Mouse (Mus musculus) midbrain, embryonic 10.5 days (tissue): ENCODE results near the gene Slc8a1. TPM values are rescaled to one million over a fixed set of nuclear protein-coding genes. Genes with fewer than 3 reads are reported as not detected.
A peak's percentile ranks its signal among the peaks of the same experiment; 100 is the strongest.

Experiments used
- DNase-seq: peaks from one replicate; pipeline ENCODE4 v3.0.0-alpha.2; 2017; ENCODE audit warnings: low spot score
- H3K27ac ChIP-seq: fragments of 300-500 bp; sonication (generic); replicated peaks from 2 replicates; pipeline ENCODE4 v1.5.1; 2016; ENCODE audit warnings: mild to moderate bottlenecking
- H3K27me3 ChIP-seq: fragments of 300-500 bp; sonication (generic); 2 replicates; pipeline ENCODE4 v1.6.1; 2016; ENCODE audit warnings: low read depth, mild to moderate bottlenecking; ENCODE audit not compliant: poor library complexity, severe bottlenecking
- H3K36me3 ChIP-seq: fragments of 300-500 bp; sonication (generic); 2 replicates; pipeline ENCODE4 v1.6.1; 2016; ENCODE audit warnings: mild to moderate bottlenecking, moderate library complexity
- H3K4me1 ChIP-seq: fragments of 300-500 bp; sonication (generic); 2 replicates; pipeline ENCODE4 v1.6.1; 2016
- H3K4me3 ChIP-seq: fragments of 300-500 bp; sonication (generic); 2 replicates; pipeline ENCODE4 v1.5.1; 2016; ENCODE audit warnings: mild to moderate bottlenecking, moderate library complexity
- H3K9me3 ChIP-seq: fragments of 300-500 bp; sonication (generic); replicated peaks from 2 replicates; pipeline ENCODE4 v1.6.1; 2016; ENCODE audit warnings: mild to moderate bottlenecking
- WGBS: fragments of 180-500 bp; shearing (Covaris S2); methylation state at CpG from one replicate; pipeline ENCODE4 v1.1.7; 2016; 5-methylcytosine and 5-hydroxymethylcytosine counted together
- polyA plus RNA-seq: library from polyadenylated mRNA; unstranded; fragments of >200 nt; fragmentation: Nextera tagmentation; extraction: Ambion mirVana; gene quantifications from 2 replicates; pipeline ENCODE4 v1.2.1, GENCODE M21; 2016

The Slc8a1 gene
- polyA plus RNA-seq, 1 experiment from 2014 or later, result 1.2 TPM

DNA sequence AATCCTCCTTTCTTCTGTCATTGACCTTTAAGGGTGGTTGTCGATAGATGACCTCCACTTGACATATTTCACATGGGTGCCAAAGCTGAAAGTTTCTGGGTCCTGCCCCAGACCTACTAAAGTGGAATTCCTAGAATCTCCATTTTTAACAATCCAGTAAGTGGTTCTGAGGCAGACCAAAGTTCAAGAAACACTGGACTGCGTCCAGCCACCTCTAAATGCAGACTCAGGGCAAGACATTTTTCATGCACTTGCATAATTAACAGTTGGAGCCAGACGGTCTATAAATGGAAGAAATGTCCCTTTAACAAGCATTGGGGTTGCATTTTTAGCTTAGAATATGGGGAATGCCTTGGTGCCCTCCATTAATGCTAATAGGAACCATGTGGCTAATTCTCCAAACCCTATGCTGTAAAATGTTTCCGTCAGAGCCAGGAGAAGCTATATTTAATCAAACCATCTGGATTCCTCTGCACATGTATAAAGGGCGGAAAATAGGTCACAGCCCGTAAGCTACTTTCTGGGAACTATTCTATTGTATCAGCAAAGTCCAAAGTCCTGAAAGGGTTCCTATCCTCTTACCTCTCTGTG lies 224.7 kb downstream of the Slc8a1 start:
- Histone ChIP-seq H3K36me3 (no peaks in the 10 kb centered on the region), H3K27me3 (peaks cover 60% of the 10 kb centered on the region), H3K4me1 (peaks cover 24% of the 10 kb centered on the region), H3K9me3 (no peaks in the 10 kb centered on the region), H3K4me3 (no peak overlapping the region), H3K27ac (no peak overlapping the region)
- no peak for DNase-seq
- 57% methylated on average over 6 of the region's 6 CpGs for WGBS

- no peaks in the 10 kb centered on the region for H3K9me3 ChIP-seq
- H3K4me1 ChIP-seq, result peaks cover 11% of the 10 kb centered on the region
- H3K4me3 ChIP-seq, result no peak overlapping the region
- H3K27ac ChIP-seq, result no peak overlapping the region
- 89% methylated on average over 5 of the region's 5 CpGs for WGBS
- H3K27me3 ChIP-seq, result peaks cover 38% of the 10 kb centered on the region
- H3K36me3 ChIP-seq, result no peaks in the 10 kb centered on the region
- no peak for DNase-seq
These were observed 233.0 kb downstream of the Slc8a1 start for GRCm38 (mm10) chr17:81505162-81505685.

DNA sequence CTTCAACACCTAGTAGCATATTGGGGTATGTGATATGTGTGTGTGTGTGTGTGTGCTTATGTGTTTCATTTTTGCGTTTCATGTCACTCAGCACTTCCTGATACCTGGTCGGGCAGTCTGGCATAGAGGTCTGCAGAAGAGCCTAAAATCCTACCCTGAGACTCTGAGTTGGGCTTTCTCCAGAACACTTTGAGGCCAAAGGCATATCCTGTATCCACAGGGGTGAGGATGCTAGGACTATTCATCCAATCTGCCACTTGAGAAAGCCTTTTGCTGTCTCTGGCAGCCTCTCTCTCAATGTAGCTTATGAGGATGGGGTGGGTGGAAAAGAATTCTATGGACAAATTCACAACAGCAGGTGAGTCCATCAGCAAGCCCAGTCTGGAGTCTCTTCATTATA lies 234.1 kb downstream of the Slc8a1 start:
- no peak overlapping the region for H3K4me3 ChIP-seq
- no peak for DNase-seq

GRCm38 (mm10) chr17:81502732-81503131 lies 235.4 kb downstream of the Slc8a1 start:
- 91% methylated on average over 3 of the region's 3 CpGs for WGBS
- no peak for DNase-seq
- Histone ChIP-seq H3K4me3 (no peak overlapping the region), H3K27me3 (peaks cover 38% of the 10 kb centered on the region), H3K36me3 (no peaks in the 10 kb centered on the region), H3K27ac (no peak overlapping the region), H3K9me3 (no peaks in the 10 kb centered on the region), H3K4me1 (peaks cover 12% of the 10 kb centered on the region)

More for the DNA sequence above, 234.1 kb downstream of the Slc8a1 start:
- Histone ChIP-seq H3K9me3 (no peaks in the 10 kb centered on the region), H3K27ac (no peak overlapping the region), H3K27me3 (peaks cover 38% of the 10 kb centered on the region), H3K4me1 (peaks cover 12% of the 10 kb centered on the region), H3K36me3 (no peaks in the 10 kb centered on the region)
- 93% methylated on average over 2 of the region's 2 CpGs for WGBS

DNA sequence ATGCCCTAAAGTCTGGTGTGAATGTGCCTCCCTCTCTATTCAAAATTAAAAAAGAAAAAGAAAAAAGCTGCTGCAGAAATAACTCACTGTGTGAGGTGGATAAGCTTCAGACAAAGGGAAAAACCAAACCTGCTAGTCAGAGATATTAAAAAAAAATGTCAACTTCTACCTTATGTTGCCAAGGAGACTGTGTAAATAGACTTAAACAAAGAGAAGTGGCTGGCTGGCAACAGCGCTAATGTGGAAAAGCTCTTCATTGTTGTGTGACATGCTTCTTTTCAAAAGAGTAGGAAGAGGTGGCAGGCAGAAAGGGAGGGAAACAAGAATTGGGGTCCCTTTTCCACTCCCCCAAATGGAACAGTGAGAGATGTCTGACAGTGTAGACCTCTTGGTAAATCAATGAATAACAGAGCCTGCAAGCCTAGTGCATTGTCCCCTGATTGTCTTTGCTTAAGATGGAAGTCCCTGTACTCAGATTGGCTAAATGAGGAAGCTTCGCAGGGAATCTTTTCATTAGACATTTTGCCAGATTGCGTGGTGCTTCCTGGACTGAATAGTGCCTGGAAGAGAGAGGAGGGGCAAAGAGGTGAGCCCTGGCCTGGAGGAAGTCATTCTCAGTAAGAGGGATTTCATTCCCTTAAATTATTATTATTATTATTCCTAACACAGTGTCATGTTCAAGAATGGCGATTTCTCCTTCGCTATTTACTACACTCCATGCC lies 237.3 kb downstream of the Slc8a1 start:
- 54% methylated on average over 5 of the region's 5 CpGs for WGBS
- no peak overlapping the region for H3K27ac ChIP-seq
- H3K4me3 ChIP-seq, result no peak overlapping the region
- peaks cover 12% of the 10 kb centered on the region for H3K4me1 ChIP-seq
- no peaks in the 10 kb centered on the region for H3K9me3 ChIP-seq
- DNase-seq, result peak; percentile 32
- H3K27me3 ChIP-seq, result peaks cover 38% of the 10 kb centered on the region
- H3K36me3 ChIP-seq, result no peaks in the 10 kb centered on the region

DNA sequence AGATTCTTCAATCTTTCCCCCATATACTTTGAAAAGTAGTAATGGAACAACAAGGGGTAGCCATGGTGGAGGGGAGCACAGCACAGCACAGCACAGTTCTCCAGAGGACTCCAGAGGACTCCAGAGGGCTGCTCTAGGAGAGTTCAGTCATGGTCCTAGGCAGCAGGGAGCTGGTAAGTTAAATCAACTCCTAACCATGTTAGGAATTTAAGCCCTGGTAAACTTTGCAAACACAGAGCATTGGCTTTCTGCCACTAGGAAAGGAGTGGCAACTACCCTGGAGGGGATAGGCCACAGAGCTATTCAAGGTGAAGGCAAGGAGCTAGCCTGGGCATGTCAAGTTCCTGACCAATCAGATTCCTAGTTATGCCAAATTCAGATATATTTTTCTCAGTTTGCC lies 240.3 kb downstream of the Slc8a1 start:
- no peak overlapping the region for H3K27ac ChIP-seq
- H3K9me3 ChIP-seq, result no peaks in the 10 kb centered on the region
- no peak overlapping the region for H3K4me3 ChIP-seq
- no peaks in the 10 kb centered on the region for H3K36me3 ChIP-seq
- peaks cover 12% of the 10 kb centered on the region for H3K4me1 ChIP-seq
- DNase-seq, result no peak
- peaks cover 14% of the 10 kb centered on the region for H3K27me3 ChIP-seq

GRCm38 (mm10) chr17:81496616-81497015 lies 241.6 kb downstream of the Slc8a1 start:
- peaks cover 1% of the 10 kb centered on the region for H3K27me3 ChIP-seq
- 85% methylated on average over 1 of the region's 1 CpGs for WGBS
- DNase-seq, result no peak
- no peaks in the 10 kb centered on the region for H3K36me3 ChIP-seq
- no peak overlapping the region for H3K27ac ChIP-seq
- peaks cover 12% of the 10 kb centered on the region for H3K4me1 ChIP-seq
- H3K9me3 ChIP-seq, result no peaks in the 10 kb centered on the region
- no peak overlapping the region for H3K4me3 ChIP-seq

DNA sequence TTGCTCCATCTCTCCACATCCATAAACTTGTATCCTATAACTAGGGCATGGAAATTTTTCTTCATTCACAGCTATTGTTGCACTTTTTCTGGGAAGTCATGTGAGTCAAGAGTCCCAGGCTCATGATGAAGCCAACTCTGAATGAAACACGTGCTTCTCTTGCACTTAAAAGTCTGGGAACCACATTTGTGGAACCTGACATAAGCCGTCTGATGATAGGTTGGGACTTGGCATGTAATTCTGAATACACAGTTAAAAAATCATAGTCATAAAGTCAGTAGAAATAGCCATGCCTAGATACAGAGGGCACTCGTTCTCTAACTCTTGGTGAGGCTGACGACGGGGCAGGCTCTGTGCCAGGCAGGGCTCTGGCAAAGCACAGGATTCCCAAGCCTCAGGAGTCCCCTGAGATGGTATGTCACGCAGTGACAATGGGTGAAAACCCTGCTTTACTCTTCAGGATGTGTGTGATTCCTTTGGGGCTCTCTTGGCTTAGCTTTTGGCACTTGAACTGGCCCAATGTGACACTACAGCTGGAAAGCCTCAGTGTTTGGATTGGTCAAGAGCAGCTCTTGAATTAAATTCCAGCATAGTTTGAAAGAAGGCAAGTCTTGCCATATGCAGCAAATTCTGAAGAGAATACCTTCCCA lies 245.8 kb downstream of the Slc8a1 start:
- Histone ChIP-seq H3K4me3 (no peak overlapping the region), H3K36me3 (no peaks in the 10 kb centered on the region), H3K9me3 (no peaks in the 10 kb centered on the region), H3K4me1 (no peaks in the 10 kb centered on the region), H3K27ac (no peak overlapping the region), H3K27me3 (no peaks in the 10 kb centered on the region)
- WGBS, result 89% methylated on average over 6 of the region's 6 CpGs
- no peak for DNase-seq

DNA sequence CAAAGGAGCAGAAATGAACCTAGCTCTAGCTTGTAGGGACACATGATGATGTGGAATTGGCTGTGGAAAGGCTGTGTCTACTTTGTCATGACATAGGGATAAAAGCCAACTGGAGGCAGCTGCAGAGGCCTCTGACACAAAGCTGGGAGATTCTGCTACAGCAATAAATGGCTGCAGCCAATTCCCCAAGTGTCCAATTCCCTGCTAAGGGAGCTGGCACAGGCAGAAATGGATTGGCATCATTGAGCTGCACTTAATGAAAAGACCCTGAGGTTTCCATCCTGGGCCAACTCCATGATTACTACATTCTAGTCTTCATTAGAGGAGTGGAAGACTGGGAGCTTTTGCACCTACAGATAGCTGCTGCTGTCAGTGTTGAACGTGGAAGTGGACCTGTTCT lies 251.8 kb downstream of the Slc8a1 start:
- WGBS, result 82% methylated on average over 1 of the region's 1 CpGs
- Histone ChIP-seq H3K27ac (no peak overlapping the region), H3K27me3 (no peaks in the 10 kb centered on the region; the same call in 1 of the 2 replicates), H3K9me3 (no peaks in the 10 kb centered on the region), H3K36me3 (no peaks in the 10 kb centered on the region), H3K4me3 (no peak overlapping the region), H3K4me1 (peaks cover 9% of the 10 kb centered on the region)
- no peak for DNase-seq

- H3K4me3 ChIP-seq, result no peak overlapping the region
- H3K27ac ChIP-seq, result no peak overlapping the region
- peaks cover 21% of the 10 kb centered on the region for H3K27me3 ChIP-seq
- WGBS, result 67% methylated on average over 11 of the region's 11 CpGs
- DNase-seq, result peak; percentile 26
- H3K9me3 ChIP-seq, result no peaks in the 10 kb centered on the region
- H3K36me3 ChIP-seq, result no peaks in the 10 kb centered on the region
- peaks cover 17% of the 10 kb centered on the region for H3K4me1 ChIP-seq
These were observed 256.2 kb downstream of the Slc8a1 start for GRCm38 (mm10) chr17:81481843-81482490.

DNA sequence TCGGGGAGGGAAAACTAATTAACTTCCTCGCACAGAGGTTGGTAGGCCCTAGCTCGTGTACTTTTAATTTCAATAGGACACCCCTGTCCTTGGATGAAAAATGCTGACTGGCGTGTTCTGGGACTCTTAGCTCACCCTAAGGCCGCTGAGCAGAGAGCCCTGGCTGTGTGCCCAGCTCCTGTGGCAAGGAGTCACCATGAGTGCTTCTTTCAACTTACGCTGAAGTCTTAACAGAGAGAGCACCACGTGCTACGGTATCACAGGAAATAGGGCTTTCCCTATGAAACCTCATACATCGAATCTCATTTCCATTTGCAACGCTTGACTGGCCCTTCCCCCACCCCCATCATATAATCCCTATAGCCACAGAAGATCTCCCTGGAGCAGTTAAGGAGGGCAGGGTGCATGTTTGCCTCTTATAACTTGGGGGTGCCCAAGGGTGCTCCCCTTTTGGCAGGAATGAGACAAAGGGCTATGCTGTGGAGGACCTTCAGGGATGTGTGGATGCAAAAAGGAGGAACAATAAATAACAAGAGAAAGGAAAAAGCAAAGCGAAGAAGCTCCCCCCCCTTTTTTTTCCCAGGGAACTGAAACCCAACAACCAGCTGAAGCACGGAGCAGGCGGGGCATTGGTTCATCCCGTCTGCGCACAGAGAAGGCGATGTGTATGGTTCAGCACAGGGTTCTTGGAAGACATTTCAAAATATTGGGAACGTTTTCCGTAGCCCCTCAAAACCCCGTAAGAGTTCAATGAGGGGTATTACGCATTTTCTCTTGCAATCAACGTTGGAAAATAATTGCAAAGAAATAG lies 257.6 kb downstream of the Slc8a1 start:
- no peaks in the 10 kb centered on the region for H3K9me3 ChIP-seq
- 81% methylated on average over 21 of the region's 21 CpGs for WGBS
- H3K36me3 ChIP-seq, result no peaks in the 10 kb centered on the region
- no peak overlapping the region for H3K4me3 ChIP-seq
- H3K4me1 ChIP-seq, result peaks cover 21% of the 10 kb centered on the region
- H3K27ac ChIP-seq, result 0 out of 2 replicates have a peak overlapping the region, but pooled peaks have one; percentile 23
- peak; percentile 17 for DNase-seq
- peaks cover 21% of the 10 kb centered on the region for H3K27me3 ChIP-seq

DNA sequence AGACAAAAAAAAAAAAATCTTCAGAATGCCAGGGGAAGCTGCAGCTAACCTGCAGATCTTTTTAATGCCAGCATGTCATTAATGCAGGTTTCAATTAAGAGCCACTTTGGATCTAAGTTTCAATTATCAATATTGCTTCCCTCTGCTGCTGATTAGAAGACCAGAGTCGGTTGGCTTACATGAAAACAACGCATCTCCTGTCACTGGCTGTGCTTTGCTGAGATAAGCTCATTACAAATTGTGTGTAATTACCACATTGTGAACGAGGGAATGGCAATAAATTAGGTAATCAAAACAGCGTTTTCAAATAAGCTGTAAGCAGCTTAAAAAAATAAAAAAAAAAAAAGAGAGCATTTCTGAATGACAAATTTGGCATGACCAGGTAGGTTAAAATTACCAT lies 258.4 kb downstream of the Slc8a1 start:
- 78% methylated on average over 4 of the region's 4 CpGs for WGBS

More for the DNA sequence above, 258.4 kb downstream of the Slc8a1 start:
- DNase-seq, result no peak
- no peak overlapping the region for H3K4me3 ChIP-seq
- peaks cover 28% of the 10 kb centered on the region for H3K27me3 ChIP-seq
- no peaks in the 10 kb centered on the region for H3K36me3 ChIP-seq
- H3K4me1 ChIP-seq, result peaks cover 21% of the 10 kb centered on the region
- H3K27ac ChIP-seq, result no peak overlapping the region
- H3K9me3 ChIP-seq, result no peaks in the 10 kb centered on the region
